ENCODE assay signal across 14 mouse cellular contexts in genomic region chr10:8415036-8415435, GRCm38 (mm10).
"Had no signal": no experiment of that assay in that cellular context is flagged by ENCODE, and none has a peak within 500 bp of the region (broad histone marks: within the 10 kb centered on the region; RNA-seq: fewer than 3 reads in every experiment).

No protein-coding gene starts in this region.

- H3K9ac ChIP-seq: kidney, embryonic 15.5 days; limb, embryonic 12.5 days; liver, embryonic 13.5 days; liver, postnatal 0 days; neural tube, embryonic 15.5 days had no signal

- H3K9me3 ChIP-seq: kidney, embryonic 15.5 days; limb, embryonic 12.5 days; liver, embryonic 13.5 days; midbrain, embryonic 10.5 days; neural tube, embryonic 15.5 days had no signal

- H3K27me3 ChIP-seq: kidney, embryonic 15.5 days; limb, embryonic 12.5 days; liver, embryonic 13.5 days; neural tube, embryonic 15.5 days had no signal

- H3K36me3 ChIP-seq: kidney, embryonic 15.5 days; limb, embryonic 12.5 days; liver, embryonic 13.5 days; midbrain, embryonic 10.5 days; neural tube, embryonic 15.5 days had no signal

- H3K4me2 ChIP-seq: kidney, embryonic 15.5 days; limb, embryonic 12.5 days; liver, embryonic 13.5 days; neural tube, embryonic 15.5 days had no signal

- H3K4me1 ChIP-seq: kidney, embryonic 15.5 days; limb, embryonic 12.5 days; liver, embryonic 13.5 days; midbrain, embryonic 10.5 days had no signal

- ATAC-seq: liver, postnatal 0 days had no signal

- H3K27ac ChIP-seq: kidney, embryonic 15.5 days; limb, embryonic 12.5 days; liver, embryonic 13.5 days; midbrain, embryonic 10.5 days; neural tube, embryonic 15.5 days had no signal

- DNase-seq: kidney, adult 11 months; kidney, postnatal 14 days; layer of hippocampus, postnatal 36 days; liver; liver, embryonic 13.5 days; liver, postnatal 0 days; midbrain, embryonic 14.5 days; spleen, adult 18-20 months; thymus, adult 18-20 months; thymus, postnatal 14 days had no signal

- H3K4me3 ChIP-seq: kidney, embryonic 15.5 days; limb, embryonic 12.5 days; liver, embryonic 13.5 days; midbrain, embryonic 10.5 days; neural tube, embryonic 15.5 days had no signal
